Mouse (Mus musculus) embryonic facial prominence, embryonic 15.5 days (tissue): ENCODE measurements around the gene Gm10663. TPM values are rescaled to one million over a fixed set of nuclear protein-coding genes. Genes with fewer than 3 reads are reported as not detected.

Experiments
- ATAC-seq: fragments of 200-750 bp; cut with Nextera tagmentation; 2 replicates; pipeline ENCODE4 v1.8.0; 2017; ENCODE audit warnings: low read depth, moderate TSS enrichment; ENCODE audit not compliant: insufficient number of reproducible peaks, low FRiP score, low TSS enrichment
- H3K27ac ChIP-seq: fragments of 300-500 bp; sonication (generic); replicated peaks from 2 replicates; pipeline ENCODE4 v1.5.1; 2015; ENCODE audit warnings: mild to moderate bottlenecking, inconsistent platforms
- H3K27me3 ChIP-seq: fragments of 300-500 bp; sonication (generic); 2 replicates; pipeline ENCODE4 v1.6.1; 2015; ENCODE audit warnings: inconsistent platforms
- H3K36me3 ChIP-seq: fragments of 300-500 bp; sonication (generic); 2 replicates; pipeline ENCODE4 v1.6.1; 2015; ENCODE audit warnings: mild to moderate bottlenecking, inconsistent platforms
- H3K4me1 ChIP-seq: fragments of 300-500 bp; sonication (generic); 2 replicates; pipeline ENCODE4 v1.6.1; 2015; ENCODE audit warnings: inconsistent platforms
- H3K4me2 ChIP-seq: fragments of 300-500 bp; sonication (generic); replicated peaks from 2 replicates; pipeline ENCODE4 v1.6.1; 2015; ENCODE audit warnings: mild to moderate bottlenecking, inconsistent platforms
- H3K4me3 ChIP-seq: fragments of 300-500 bp; sonication (generic); replicated peaks from 2 replicates; pipeline ENCODE4 v1.5.1; 2015; ENCODE audit warnings: mild to moderate bottlenecking, inconsistent platforms
- H3K9ac ChIP-seq: fragments of 300-500 bp; sonication (generic); 2 replicates; pipeline ENCODE4 v1.6.1; 2015; ENCODE audit warnings: inconsistent platforms
- H3K9me3 ChIP-seq: fragments of 300-500 bp; sonication (generic); replicated peaks from 2 replicates; pipeline ENCODE4 v1.6.1; 2016; ENCODE audit warnings: inconsistent platforms
- WGBS: fragments of 180-500 bp; shearing (Covaris S2); methylation state at CpG from one replicate; pipeline ENCODE4 v1.1.7; 2015; 5-methylcytosine and 5-hydroxymethylcytosine counted together
- polyA plus RNA-seq: library from polyadenylated mRNA; unstranded; fragments of >200 nt; fragmentation: Nextera tagmentation; extraction: Ambion mirVana; gene quantifications from 2 replicates; pipeline ENCODE4 v1.2.1, GENCODE M21; 2015

Gm10663 gene
- polyA plus RNA-seq, 1 experiment from 2014 or later: not detected

GRCm38 (mm10) chr8:65053554-65053953 is 21.3 kb upstream of the Gm10663 start:
- Histone ChIP-seq H3K27ac (no peak overlapping the region), H3K36me3 (no peaks in the 10 kb centered on the region), H3K4me2 (no peak overlapping the region), H3K9me3 (no peaks in the 10 kb centered on the region), H3K9ac (no peak overlapping the region), H3K27me3 (no peaks in the 10 kb centered on the region), H3K4me3 (no peak overlapping the region), H3K4me1 (no peaks in the 10 kb centered on the region; the same call in 1 of the 2 replicates)
- ATAC-seq: no peak
- WGBS: 78% methylated on average over 3 of the region's 3 CpGs

- no peak overlapping the region for H3K9ac ChIP-seq
- 30% methylated on average over 5 of the region's 5 CpGs for WGBS
- H3K4me3 ChIP-seq: no peak overlapping the region
- H3K27ac ChIP-seq: no peak overlapping the region
- H3K9me3 ChIP-seq: no peaks in the 10 kb centered on the region
- ATAC-seq: no peak
- H3K27me3 ChIP-seq: no peaks in the 10 kb centered on the region
- no peaks in the 10 kb centered on the region; the same call in 1 of the 2 replicates for H3K4me1 ChIP-seq
- H3K36me3 ChIP-seq: no peaks in the 10 kb centered on the region
- no peak overlapping the region for H3K4me2 ChIP-seq
Observed at GRCm38 (mm10) chr8:65053968-65054367, 20.9 kb upstream of the Gm10663 start.

- no peaks in the 10 kb centered on the region for H3K27me3 ChIP-seq
- H3K4me1 ChIP-seq: no peaks in the 10 kb centered on the region; the same call in 1 of the 2 replicates
- no peaks in the 10 kb centered on the region for H3K36me3 ChIP-seq
- no peak for ATAC-seq
- H3K27ac ChIP-seq: no peak overlapping the region
- H3K9ac ChIP-seq: no peak overlapping the region
- WGBS: 92% methylated on average over 4 of the region's 4 CpGs
- H3K4me2 ChIP-seq: no peak overlapping the region
- no peaks in the 10 kb centered on the region for H3K9me3 ChIP-seq
- no peak overlapping the region for H3K4me3 ChIP-seq
Observed at GRCm38 (mm10) chr8:65056722-65057121, 18.1 kb upstream of the Gm10663 start.

GRCm38 (mm10) chr8:65062195-65062594 is 12.6 kb upstream of the Gm10663 start:
- H3K27ac ChIP-seq: no peak overlapping the region
- H3K9me3 ChIP-seq: no peaks in the 10 kb centered on the region
- no peaks in the 10 kb centered on the region for H3K4me1 ChIP-seq
- no peak overlapping the region for H3K4me3 ChIP-seq
- no peak overlapping the region for H3K9ac ChIP-seq
- H3K4me2 ChIP-seq: no peak overlapping the region
- no peaks in the 10 kb centered on the region for H3K36me3 ChIP-seq
- no peak for ATAC-seq
- WGBS: 79% methylated on average over 4 of the region's 4 CpGs
- no peaks in the 10 kb centered on the region for H3K27me3 ChIP-seq

- H3K9ac ChIP-seq: no peak overlapping the region
- ATAC-seq: no peak
Observed at GRCm38 (mm10) chr8:65064071-65064470, 10.8 kb upstream of the Gm10663 start.

GRCm38 (mm10) chr8:65065622-65066021 is 9.2 kb upstream of the Gm10663 start:
- Histone ChIP-seq H3K36me3 (no peaks in the 10 kb centered on the region), H3K27me3 (no peaks in the 10 kb centered on the region), H3K9me3 (no peaks in the 10 kb centered on the region), H3K4me2 (no peak overlapping the region), H3K27ac (no peak overlapping the region), H3K4me3 (no peak overlapping the region), H3K9ac (no peak overlapping the region), H3K4me1 (no peaks in the 10 kb centered on the region)
- 95% methylated on average over 3 of the region's 3 CpGs for WGBS
- ATAC-seq: no peak

More at GRCm38 (mm10) chr8:65064071-65064470, 10.8 kb upstream of the Gm10663 start:
- Histone ChIP-seq H3K27me3 (no peaks in the 10 kb centered on the region), H3K4me1 (no peaks in the 10 kb centered on the region), H3K4me2 (no peak overlapping the region), H3K27ac (no peak overlapping the region), H3K36me3 (no peaks in the 10 kb centered on the region), H3K9me3 (no peaks in the 10 kb centered on the region), H3K4me3 (no peak overlapping the region)
- WGBS: 46% methylated on average over 2 of the region's 2 CpGs

DNA sequence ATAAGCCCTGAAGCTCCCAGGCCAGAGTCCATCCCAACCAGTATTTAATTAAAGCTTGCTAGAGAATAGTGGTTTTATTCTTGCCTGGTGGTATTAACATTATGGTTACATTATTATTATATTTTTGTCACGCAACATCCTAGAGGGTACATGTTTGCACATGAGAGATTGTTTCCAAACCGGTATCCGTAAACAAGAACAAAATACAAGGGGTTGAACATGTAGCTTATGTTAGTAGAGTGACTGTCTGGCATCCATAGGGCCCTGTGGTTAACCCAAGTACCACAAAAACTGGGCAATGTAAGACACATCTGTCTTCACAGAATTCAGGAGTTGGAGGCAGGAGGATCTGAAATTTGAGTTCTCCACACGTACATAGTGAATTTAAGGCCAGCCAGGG is 7.8 kb upstream of the Gm10663 start:
- no peaks in the 10 kb centered on the region for H3K4me1 ChIP-seq
- no peak overlapping the region for H3K9ac ChIP-seq
- no peaks in the 10 kb centered on the region for H3K36me3 ChIP-seq
- H3K27ac ChIP-seq: no peak overlapping the region
- no peaks in the 10 kb centered on the region for H3K9me3 ChIP-seq
- WGBS: 75% methylated on average over 4 of the region's 4 CpGs
- H3K4me3 ChIP-seq: no peak overlapping the region
- ATAC-seq: no peak
- H3K27me3 ChIP-seq: no peaks in the 10 kb centered on the region
- H3K4me2 ChIP-seq: no peak overlapping the region

- Histone ChIP-seq H3K4me1 (no peaks in the 10 kb centered on the region), H3K9ac (no peak overlapping the region), H3K4me3 (no peak overlapping the region)
Observed at GRCm38 (mm10) chr8:65067694-65068472, 7.0 kb upstream of the Gm10663 start.

DNA sequence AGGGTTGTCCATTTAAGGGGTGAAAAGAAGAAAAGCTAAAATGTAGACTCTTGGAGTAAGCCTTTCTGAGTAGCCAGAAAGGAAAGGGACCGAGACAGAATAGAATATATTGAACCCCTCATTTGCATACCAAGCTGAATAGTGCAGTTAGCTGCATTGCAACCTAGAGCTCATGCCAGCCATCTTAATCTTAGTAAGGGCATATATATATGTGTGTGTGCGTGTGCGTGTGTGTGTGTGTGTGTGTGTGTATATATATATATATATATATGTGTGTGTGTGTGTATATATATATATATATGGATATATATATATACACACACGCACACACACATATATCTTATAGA is 6.4 kb upstream of the Gm10663 start:
- H3K4me2 ChIP-seq: no peak overlapping the region
- 92% methylated on average over 4 of the region's 4 CpGs for WGBS
- no peak for ATAC-seq
- H3K36me3 ChIP-seq: no peaks in the 10 kb centered on the region
- no peak overlapping the region for H3K9ac ChIP-seq
- no peak overlapping the region for H3K4me3 ChIP-seq
- no peaks in the 10 kb centered on the region for H3K27me3 ChIP-seq
- no peaks in the 10 kb centered on the region for H3K9me3 ChIP-seq
- no peaks in the 10 kb centered on the region for H3K4me1 ChIP-seq
- no peak overlapping the region for H3K27ac ChIP-seq

More at GRCm38 (mm10) chr8:65067694-65068472, 7.0 kb upstream of the Gm10663 start:
- no peaks in the 10 kb centered on the region for H3K9me3 ChIP-seq
- no peak overlapping the region for H3K27ac ChIP-seq
- H3K36me3 ChIP-seq: no peaks in the 10 kb centered on the region
- no peaks in the 10 kb centered on the region for H3K27me3 ChIP-seq
- ATAC-seq: no peak
- WGBS: 48% methylated on average over 10 of the region's 10 CpGs
- H3K4me2 ChIP-seq: no peak overlapping the region

DNA sequence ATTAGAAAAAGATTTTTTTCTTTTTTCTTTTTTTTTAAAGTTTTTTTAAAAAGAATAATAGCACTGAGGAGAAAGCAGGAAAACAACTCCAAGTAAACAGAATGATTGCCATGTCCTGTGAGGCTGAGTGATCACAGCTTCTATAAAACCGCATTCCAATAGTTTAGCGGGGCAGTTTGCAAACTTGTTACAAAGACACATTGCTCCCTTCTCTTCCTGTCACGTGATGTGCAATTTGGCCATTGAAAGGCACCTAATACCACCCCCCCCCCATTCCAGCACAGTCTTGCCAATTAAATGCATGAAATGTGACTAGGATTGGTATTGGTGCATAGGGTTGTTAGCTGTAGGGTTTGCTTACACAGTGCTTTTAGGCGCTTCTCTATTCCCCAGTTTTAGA is 3.8 kb upstream of the Gm10663 start:
- Histone ChIP-seq H3K9ac (no peak overlapping the region), H3K9me3 (no peaks in the 10 kb centered on the region), H3K4me2 (no peak overlapping the region), H3K4me3 (no peak overlapping the region), H3K27ac (no peak overlapping the region), H3K4me1 (no peaks in the 10 kb centered on the region), H3K36me3 (no peaks in the 10 kb centered on the region), H3K27me3 (no peaks in the 10 kb centered on the region)
- WGBS: 77% methylated on average over 4 of the region's 4 CpGs
- ATAC-seq: no peak

- ATAC-seq: no peak
- Histone ChIP-seq H3K9me3 (no peaks in the 10 kb centered on the region), H3K27me3 (no peaks in the 10 kb centered on the region), H3K4me3 (no peak overlapping the region), H3K9ac (no peak overlapping the region), H3K27ac (no peak overlapping the region), H3K36me3 (no peaks in the 10 kb centered on the region), H3K4me2 (no peak overlapping the region), H3K4me1 (no peaks in the 10 kb centered on the region)
- WGBS: 48% methylated on average over 9 of the region's 9 CpGs
Observed at GRCm38 (mm10) chr8:65080731-65081130, 5.9 kb downstream of the Gm10663 start.

- Histone ChIP-seq H3K4me3 (no peak overlapping the region), H3K4me1 (no peaks in the 10 kb centered on the region), H3K4me2 (no peak overlapping the region), H3K36me3 (no peaks in the 10 kb centered on the region), H3K27ac (no peak overlapping the region), H3K9ac (no peak overlapping the region), H3K27me3 (no peaks in the 10 kb centered on the region), H3K9me3 (no peaks in the 10 kb centered on the region)
- WGBS: 70% methylated on average over 2 of the region's 2 CpGs
- no peak for ATAC-seq
Observed at GRCm38 (mm10) chr8:65085680-65086079, 10.8 kb downstream of the Gm10663 start.
